Mouse (Mus musculus): Measurements from ENCODE around the gene Mrpl46.

DNA sequence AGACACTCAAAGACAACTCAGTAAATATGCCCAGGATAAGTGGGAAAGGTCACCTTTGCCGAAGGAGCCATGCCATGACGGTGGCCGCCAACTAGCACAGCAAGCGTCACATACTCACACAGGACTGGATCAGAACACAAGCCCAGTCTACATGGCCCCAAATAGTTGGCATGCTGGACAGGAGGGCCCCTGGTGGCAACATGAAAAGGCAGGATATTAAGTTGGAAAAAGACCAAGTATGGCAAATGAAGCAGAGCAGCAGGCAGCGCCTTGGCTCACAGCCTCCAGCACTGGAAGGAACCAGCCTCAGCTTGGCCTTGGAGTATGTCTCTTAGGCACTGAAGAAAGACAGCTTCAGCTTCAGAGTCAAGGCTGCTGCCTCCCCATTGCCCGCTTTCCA, 30.5 kb upstream of the Mrpl46 start:
- TF ChIP-seq POLR2A (IDR thresholded peaks at IDR 0.05; ENCODE audit: borderline replicate concordance, insufficient read depth, low read length) (no peak), CTCF (IDR thresholded peaks at IDR 0.05; ENCODE audit: borderline replicate concordance, insufficient read depth, low read depth, low read length) (peak; percentile 20; the same call in 1 of the 2 replicates)

Data from cerebellum, adult 2 months (tissue).